Mouse (Mus musculus) spleen, adult 2 months (tissue): ENCODE results near the gene Maml3. TPM values are rescaled to one million over a fixed set of nuclear protein-coding genes. Genes with fewer than 3 reads are reported as not detected.
A peak's percentile ranks its signal among the peaks of the same experiment; 100 is the strongest.

Source experiments
- DNase-seq, 2 experiments: peaks; one replicate each; pipeline versions ENCODE4 v3.0.0 to v3.0.0-alpha.2; 2012 to 2021; ENCODE audit warnings: low spot score in 2 of 2, low read depth in 1 of 2
- H3K27ac ChIP-seq: fragments of 200-500 bp; 2 replicates; pipeline ENCODE4 v1.5.1; 2012; ENCODE audit warnings: low read length, inconsistent platforms; ENCODE audit not compliant: insufficient read depth
- H3K27me3 ChIP-seq: fragments of 200-500 bp; 2 replicates; pipeline ENCODE4 v1.6.1; 2012; ENCODE audit warnings: mild to moderate bottlenecking, moderate library complexity, low read length, inconsistent platforms; ENCODE audit not compliant: control insufficient read depth, insufficient read depth
- H3K36me3 ChIP-seq: fragments of 200-500 bp; 2 replicates; pipeline ENCODE4 v1.6.1; 2012; ENCODE audit warnings: mild to moderate bottlenecking, low read length, inconsistent platforms; ENCODE audit not compliant: control insufficient read depth, insufficient read depth
- H3K4me1 ChIP-seq: fragments of 200-500 bp; 2 replicates; pipeline ENCODE4 v1.6.1; 2011; ENCODE audit warnings: inconsistent platforms; ENCODE audit not compliant: control insufficient read depth, insufficient read depth, insufficient read length
- H3K4me3 ChIP-seq: fragments of 200-500 bp; 2 replicates; pipeline ENCODE4 v1.5.1; 2011; ENCODE audit warnings: mild to moderate bottlenecking, inconsistent platforms; ENCODE audit not compliant: insufficient read depth, insufficient read length; ENCODE audit errors: extremely low read depth
- CTCF ChIP-seq: fragments of 200-500 bp; IDR thresholded peaks from 2 replicates; pipeline ENCODE4 v1.5.1; 2011; ENCODE audit warnings: mild to moderate bottlenecking, inconsistent platforms; ENCODE audit not compliant: insufficient read depth, insufficient read length, insufficient replicate concordance; ENCODE audit errors: extremely low read depth
- POLR2A ChIP-seq: fragments of 200-500 bp; IDR thresholded peaks from 2 replicates; pipeline ENCODE4 v1.6.1; 2011; ENCODE audit warnings: low read depth, low read length, inconsistent platforms
- WGBS: fragments of 180-500 bp; shearing (Covaris S2); methylation state at CpG from one replicate; pipeline ENCODE4 v1.1.7; 2018; 5-methylcytosine and 5-hydroxymethylcytosine counted together
- polyA plus RNA-seq: library from polyadenylated mRNA; depleted of rRNA; stranded (reverse); fragments of >200 nt; gene quantifications from 2 replicates; pipeline ENCODE4 v1.2.3, GENCODE M21; 2012

Gene Maml3
- polyA plus RNA-seq, 1 experiment: 2.7 TPM

DNA sequence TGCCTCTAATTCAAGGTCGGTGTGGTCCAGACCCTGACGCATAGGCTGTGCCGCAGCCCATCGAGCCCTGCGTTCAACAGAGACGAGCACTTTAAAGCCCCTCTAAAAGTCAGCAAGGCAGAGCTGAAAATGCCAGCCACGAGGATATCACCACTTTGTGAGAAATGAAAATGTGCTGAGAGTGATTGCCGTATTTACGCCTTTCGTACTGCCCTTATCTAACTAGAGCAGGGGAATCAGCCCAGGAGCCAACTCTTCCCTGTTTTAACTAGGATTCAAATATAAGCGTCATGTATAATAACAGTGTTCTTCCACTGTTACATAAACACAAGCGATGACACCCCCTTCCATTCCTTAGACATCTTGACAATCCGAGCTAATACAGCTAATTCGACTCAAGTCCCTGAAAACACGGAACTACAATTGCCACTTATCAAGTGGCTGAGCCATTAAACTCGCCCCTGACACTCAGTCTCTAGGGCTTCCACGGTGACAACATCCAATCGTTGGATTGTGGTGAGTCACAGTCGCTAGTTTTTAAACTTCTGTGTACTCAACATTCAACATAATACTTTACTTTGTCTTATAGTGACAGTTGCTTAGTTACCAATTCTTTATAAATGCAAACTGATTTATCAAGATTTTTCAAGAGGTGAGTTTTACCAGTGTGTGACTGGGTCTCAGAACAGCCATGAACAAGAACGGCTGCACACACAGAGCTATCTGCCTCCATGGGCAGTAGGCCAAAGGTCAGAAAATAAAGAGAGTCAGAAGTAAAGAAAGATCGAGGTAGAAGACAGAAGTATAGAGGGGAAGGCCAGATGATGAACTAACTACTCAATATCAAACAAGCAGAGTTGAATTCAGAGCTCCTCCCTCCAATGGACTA, 106.1 kb downstream of the Maml3 start:
- Histone ChIP-seq H3K36me3 (no peaks in the 10 kb centered on the region), H3K4me1 (peaks cover 26% of the 10 kb centered on the region; the same call in 1 of the 2 replicates), H3K27ac (no peak overlapping the region), H3K4me3 (no peak overlapping the region), H3K27me3 (no peaks in the 10 kb centered on the region)
- TF ChIP-seq POLR2A: no peak
- TF ChIP-seq CTCF: no peak
- 62% methylated on average over 21 of the region's 21 CpGs for WGBS
- no peak for DNase-seq

DNA sequence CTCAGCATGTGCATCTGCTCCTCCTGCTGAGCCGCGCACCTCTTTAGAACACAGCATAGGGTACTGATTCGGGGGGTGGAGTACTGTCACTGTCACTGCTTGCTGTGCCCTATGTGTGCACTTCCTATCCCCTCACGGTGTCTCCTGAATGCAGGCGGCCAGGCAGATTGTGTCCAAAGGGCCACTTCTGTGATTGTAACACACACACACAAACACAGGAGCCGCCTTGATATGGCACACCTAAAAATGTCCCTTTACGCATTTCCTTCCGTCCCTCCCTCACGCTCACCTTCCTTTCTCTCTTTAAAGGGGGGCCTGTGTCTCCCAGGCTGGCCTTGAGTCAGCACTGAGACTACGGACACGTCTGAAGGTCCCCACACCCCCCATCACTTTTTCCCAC, 107.3 kb downstream of the Maml3 start:
- WGBS: 63% methylated on average over 11 of the region's 11 CpGs

DNA sequence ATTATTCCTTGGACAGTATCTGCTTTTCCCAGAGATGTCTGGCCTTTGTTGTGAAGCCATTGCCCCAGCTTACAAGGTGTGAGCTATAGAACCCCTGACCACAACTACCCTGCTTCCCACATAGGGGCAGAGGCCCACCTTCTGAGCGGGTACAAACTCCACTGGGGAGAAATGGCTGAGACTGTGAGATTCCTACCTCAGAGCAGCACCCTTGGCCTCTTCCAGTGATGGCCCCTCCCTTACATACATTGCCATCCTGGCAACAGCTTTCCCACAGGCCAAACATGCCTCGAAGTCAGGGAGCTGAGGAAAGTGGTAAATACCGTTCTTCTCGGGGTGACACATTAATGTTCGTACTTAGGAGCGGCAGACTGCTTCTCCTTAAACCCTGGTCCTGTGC, 118.4 kb downstream of the Maml3 start:
- Histone ChIP-seq H3K4me1 (no peaks in the 10 kb centered on the region), H3K27me3 (no peaks in the 10 kb centered on the region), H3K4me3 (no peak overlapping the region), H3K27ac (no peak overlapping the region), H3K36me3 (no peaks in the 10 kb centered on the region)
- WGBS: 88% methylated on average over 6 of the region's 6 CpGs
- no peak for DNase-seq
- TF ChIP-seq POLR2A (no peak), CTCF (no peak)

More for the DNA sequence above, 107.3 kb downstream of the Maml3 start:
- TF ChIP-seq CTCF (no peak), POLR2A (no peak)
- no peaks in the 10 kb centered on the region for H3K36me3 ChIP-seq
- peak overlapping the region; percentile 11; the same call in 1 of the 2 replicates for H3K27ac ChIP-seq
- peaks cover 26% of the 10 kb centered on the region; the same call in 1 of the 2 replicates for H3K4me1 ChIP-seq
- H3K27me3 ChIP-seq: no peaks in the 10 kb centered on the region
- no peak for DNase-seq
- no peak overlapping the region for H3K4me3 ChIP-seq

DNA sequence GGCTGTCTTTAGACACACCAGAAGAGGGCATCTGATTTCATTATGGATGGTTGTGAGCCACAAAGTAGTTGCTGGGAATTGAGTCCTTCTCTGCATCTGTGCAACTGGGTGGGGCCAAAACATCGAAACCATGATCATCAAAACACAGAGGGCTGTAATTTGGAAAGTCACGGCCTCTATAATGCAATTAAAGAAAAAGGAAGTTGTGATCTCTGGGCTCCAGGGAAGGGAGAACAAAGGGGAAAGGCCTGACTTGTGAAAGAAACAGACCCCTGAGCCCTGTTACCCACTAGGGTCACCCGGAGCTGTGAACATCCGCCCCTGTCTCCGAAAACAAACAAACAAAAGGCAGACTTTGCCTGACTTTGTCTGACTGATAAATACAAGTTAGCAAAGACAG, 123.4 kb downstream of the Maml3 start:
- H3K27ac ChIP-seq: no peak overlapping the region
- H3K36me3 ChIP-seq: no peaks in the 10 kb centered on the region
- no peak for DNase-seq
- no peaks in the 10 kb centered on the region for H3K4me1 ChIP-seq
- TF ChIP-seq CTCF: no peak
- TF ChIP-seq POLR2A: no peak
- H3K27me3 ChIP-seq: no peaks in the 10 kb centered on the region
- H3K4me3 ChIP-seq: no peak overlapping the region
- 67% methylated on average over 5 of the region's 5 CpGs for WGBS

DNA sequence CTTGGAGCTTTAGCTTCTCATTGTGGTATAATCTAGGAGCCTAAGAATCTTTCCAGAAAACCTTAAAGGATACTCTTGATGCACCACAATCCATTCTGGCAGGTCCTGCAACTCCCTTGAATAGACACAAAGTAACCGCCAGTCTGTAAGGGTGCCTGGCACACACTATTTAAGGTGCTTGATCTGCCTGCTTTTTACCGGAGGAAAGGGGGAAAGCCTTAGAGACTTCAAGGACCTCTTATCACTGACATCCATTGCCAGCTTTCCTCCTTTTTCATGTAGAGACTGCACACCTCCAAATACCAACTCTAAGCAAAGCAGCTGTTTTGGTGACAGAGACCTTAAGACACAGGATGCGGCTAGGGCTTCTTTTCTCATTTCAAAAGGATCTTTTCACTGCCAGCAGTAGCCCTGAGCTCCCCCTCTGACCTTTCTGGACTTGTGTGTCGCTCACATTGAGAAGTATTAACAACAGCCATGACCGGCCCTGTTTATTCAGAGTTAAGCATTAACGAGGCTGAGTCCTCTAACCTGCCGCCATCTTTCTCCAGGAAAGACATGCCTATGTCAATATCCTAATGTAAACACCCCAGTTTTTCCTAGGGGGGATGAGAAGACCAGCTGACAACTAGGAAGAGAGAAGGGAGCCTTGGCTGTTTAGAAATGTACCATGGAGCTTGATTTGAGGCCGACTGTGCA, 127.1 kb downstream of the Maml3 start:
- Histone ChIP-seq H3K27ac (no peak overlapping the region), H3K27me3 (no peaks in the 10 kb centered on the region), H3K4me3 (no peak overlapping the region), H3K36me3 (no peaks in the 10 kb centered on the region), H3K4me1 (no peaks in the 10 kb centered on the region)
- TF ChIP-seq CTCF (no peak), POLR2A (no peak)
- no peak for DNase-seq
- 90% methylated on average over 8 of the region's 8 CpGs for WGBS

DNA sequence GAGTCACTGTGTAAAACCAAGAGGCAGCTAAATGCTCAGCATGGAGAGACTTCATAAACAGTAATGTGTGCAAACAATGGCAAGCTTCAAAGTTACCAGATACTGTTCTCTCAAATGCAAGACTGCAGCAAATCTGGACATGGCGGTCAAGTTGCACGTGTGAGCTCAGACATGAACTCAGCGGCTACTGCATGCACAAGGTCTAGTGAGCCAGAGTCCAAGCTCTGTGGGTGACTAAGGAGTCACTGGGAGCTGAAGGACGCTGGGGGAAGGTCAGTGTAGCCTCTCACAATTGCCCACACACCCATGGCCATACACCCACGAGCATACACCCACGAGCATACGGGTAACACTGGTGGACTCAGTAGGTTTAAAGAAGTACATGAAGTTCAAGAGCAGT, 130.3 kb downstream of the Maml3 start:
- WGBS: 89% methylated on average over 7 of the region's 7 CpGs
- no peak for TF ChIP-seq CTCF
- no peak for TF ChIP-seq POLR2A

More for the DNA sequence above, 130.3 kb downstream of the Maml3 start:
- no peaks in the 10 kb centered on the region for H3K4me1 ChIP-seq
- H3K27me3 ChIP-seq: no peaks in the 10 kb centered on the region
- no peak for DNase-seq
- no peak overlapping the region for H3K27ac ChIP-seq
- H3K36me3 ChIP-seq: no peaks in the 10 kb centered on the region
- no peak overlapping the region for H3K4me3 ChIP-seq
